Mouse (Mus musculus): ENCODE data around the gene Olfr1020. TPM values are rescaled to one million over a fixed set of nuclear protein-coding genes. Genes with fewer than 3 reads are reported as not detected.

Gene Olfr1020
- not detected in 2 replicates for polyA plus RNA-seq (2012; rRNA removed)

DNA sequence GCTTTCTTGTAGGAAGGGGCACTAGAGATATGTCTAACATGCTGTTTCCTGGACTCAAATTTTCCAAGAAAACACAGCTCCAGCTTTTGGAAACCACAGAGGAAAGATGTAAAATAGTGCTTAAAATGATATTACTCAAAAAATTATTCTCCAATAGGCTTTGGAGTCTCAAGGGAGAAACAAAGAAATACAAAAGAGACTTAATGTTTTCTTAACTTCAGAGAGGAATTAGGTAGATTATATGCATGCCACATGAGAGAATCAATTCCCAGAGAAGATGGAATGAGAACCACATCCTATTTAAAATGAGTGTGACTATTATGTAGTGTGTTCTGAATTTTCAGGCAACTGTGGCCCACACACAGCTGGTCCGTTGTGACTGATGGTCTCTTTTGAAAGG, at the start of gene Olfr1020:
TSS of gene Olfr1020 (plus strand) at position 301 of the 400 bp plus-strand sequence.
- TF ChIP-seq POLR2A (IDR thresholded peaks at IDR 0.05; ENCODE audit: borderline replicate concordance, extremely low read depth, low read depth, low read length) (no peak), CTCF (IDR thresholded peaks at IDR 0.05; ENCODE audit: insufficient read depth, low read length) (no peak)
- 88% methylated on average over 1 of the region's 1 CpGs for WGBS
- H3K4me3 ChIP-seq (replicated peaks; ENCODE audit: extremely low read depth, low read depth, low read length), result no peak within 1 kb of the TSS
- no peak for DNase-seq
- H3K4me1 ChIP-seq (ENCODE audit: control insufficient read depth, insufficient read depth, low read length), result no peaks in the 10 kb centered on the region

DNA sequence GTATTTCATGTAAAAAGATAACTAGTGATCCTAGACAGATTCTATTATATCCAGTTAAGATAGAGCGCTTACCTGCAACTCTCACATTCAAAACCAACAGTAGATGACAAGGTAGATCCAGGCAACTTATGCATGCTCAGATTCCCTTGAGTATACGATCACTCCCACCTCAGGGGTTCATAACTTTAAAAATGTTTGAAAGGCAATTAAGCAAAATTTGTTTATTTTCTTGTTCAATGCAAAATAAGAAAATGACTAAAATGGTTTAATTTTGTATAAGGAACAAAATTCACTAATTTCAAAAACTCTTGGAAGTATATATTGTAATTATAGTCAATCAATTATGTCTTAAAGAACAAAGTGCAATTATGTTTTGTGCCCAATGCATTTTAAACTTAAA, 44.4 kb upstream of the Olfr1020 start, which contains the start of gene Olfr1016:
TSS of gene Olfr1016 (minus strand) at position 101 of the 400 bp plus-strand sequence.
- 88% methylated on average over 2 of the region's 2 CpGs for WGBS
- no peaks in the 10 kb centered on the region for H3K4me1 ChIP-seq (ENCODE audit: control insufficient read depth, insufficient read depth, low read length)
- no peak for DNase-seq
- no peak for TF ChIP-seq POLR2A (IDR thresholded peaks at IDR 0.05; ENCODE audit: borderline replicate concordance, extremely low read depth, low read depth, low read length)
- TF ChIP-seq CTCF (IDR thresholded peaks at IDR 0.05; ENCODE audit: insufficient read depth, low read length), result no peak
- H3K4me3 ChIP-seq (replicated peaks; ENCODE audit: extremely low read depth, low read depth, low read length), result no peak within 1 kb of the TSS

DNA sequence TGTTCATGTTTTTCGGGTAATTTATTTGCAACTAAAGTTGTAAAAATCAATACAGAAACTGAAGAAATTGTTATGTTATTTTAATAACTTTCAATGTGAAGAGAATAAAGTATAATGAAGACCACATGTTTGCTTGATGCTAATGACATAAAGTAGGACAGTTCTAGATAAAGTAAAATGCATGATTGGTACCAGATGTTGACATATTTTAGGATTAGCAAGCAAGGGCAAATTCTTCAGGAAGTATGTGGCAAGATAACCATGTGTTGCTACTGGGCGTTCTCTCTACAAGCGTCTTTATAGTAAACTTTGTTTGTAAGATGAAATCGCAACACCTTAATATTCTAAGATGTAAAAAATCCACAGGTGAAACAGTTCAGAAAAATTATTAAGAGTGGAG, 42.3 kb upstream of the Olfr1020 start:
- DNase-seq, result no peak
- no peak overlapping the region for H3K4me3 ChIP-seq (replicated peaks; ENCODE audit: extremely low read depth, low read depth, low read length)
- 73% methylated on average over 4 of the region's 4 CpGs for WGBS
- no peak for TF ChIP-seq POLR2A (IDR thresholded peaks at IDR 0.05; ENCODE audit: borderline replicate concordance, extremely low read depth, low read depth, low read length)
- TF ChIP-seq CTCF (IDR thresholded peaks at IDR 0.05; ENCODE audit: insufficient read depth, low read length), result no peak
- H3K4me1 ChIP-seq (ENCODE audit: control insufficient read depth, insufficient read depth, low read length), result no peaks in the 10 kb centered on the region

DNA sequence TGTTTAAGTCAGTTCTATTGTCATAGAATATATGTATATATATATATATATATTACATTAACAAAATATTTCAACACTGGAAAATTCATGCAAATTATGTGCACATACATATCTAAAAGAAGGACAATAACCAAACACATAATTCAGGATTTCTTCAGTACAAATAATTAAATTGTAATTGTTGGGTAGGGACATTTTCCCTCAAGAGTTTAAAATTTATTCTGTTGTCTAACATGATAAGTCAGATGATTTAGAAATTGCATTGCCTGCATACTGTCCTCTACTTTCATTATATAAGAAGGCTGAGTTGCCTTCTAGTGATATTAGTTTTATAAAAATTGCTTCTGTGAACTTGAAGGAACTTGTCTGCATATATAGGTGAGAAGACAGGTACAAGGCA, 28.7 kb upstream of the Olfr1020 start, which contains the start of gene Olfr1018:
TSS of gene Olfr1018 (plus strand) at position 301 of the 400 bp plus-strand sequence.
- DNase-seq, result no peak
- TF ChIP-seq CTCF (IDR thresholded peaks at IDR 0.05; ENCODE audit: insufficient read depth, low read length) (no peak), POLR2A (IDR thresholded peaks at IDR 0.05; ENCODE audit: borderline replicate concordance, extremely low read depth, low read depth, low read length) (no peak)
- H3K4me1 ChIP-seq (ENCODE audit: control insufficient read depth, insufficient read depth, low read length), result no peaks in the 10 kb centered on the region
- no peak within 1 kb of the TSS for H3K4me3 ChIP-seq (replicated peaks; ENCODE audit: extremely low read depth, low read depth, low read length)

DNA sequence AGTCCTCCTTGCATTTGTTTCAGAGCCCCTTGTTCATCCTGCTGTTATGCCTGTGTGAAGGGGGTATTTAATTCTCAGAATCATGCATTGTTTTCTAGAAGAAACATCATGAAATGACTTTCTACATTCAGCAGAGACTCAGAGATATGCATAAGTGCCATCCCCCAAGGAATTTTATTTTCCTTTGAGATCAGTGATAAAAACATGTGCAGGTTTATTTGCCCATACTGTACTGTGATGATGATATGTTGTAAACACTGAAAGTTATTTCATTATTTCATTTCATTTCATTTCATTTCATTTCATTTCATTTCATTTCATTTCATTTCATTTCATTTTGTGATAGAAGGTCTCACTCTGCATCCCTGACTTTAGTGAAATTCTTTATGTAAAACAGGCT, 1.4 kb upstream of the Olfr1020 start, which contains the start of gene Olfr1019:
TSS of gene Olfr1019 (minus strand) at position 101 of the 400 bp plus-strand sequence.
- Histone ChIP-seq H3K4me3 (replicated peaks; ENCODE audit: extremely low read depth, low read depth, low read length) (no peak within 1 kb of the TSS), H3K4me1 (ENCODE audit: control insufficient read depth, insufficient read depth, low read length) (no peaks in the 10 kb centered on the region)
- no peak for DNase-seq
- TF ChIP-seq CTCF (IDR thresholded peaks at IDR 0.05; ENCODE audit: insufficient read depth, low read length) (no peak), POLR2A (IDR thresholded peaks at IDR 0.05; ENCODE audit: borderline replicate concordance, extremely low read depth, low read depth, low read length) (no peak)

DNA sequence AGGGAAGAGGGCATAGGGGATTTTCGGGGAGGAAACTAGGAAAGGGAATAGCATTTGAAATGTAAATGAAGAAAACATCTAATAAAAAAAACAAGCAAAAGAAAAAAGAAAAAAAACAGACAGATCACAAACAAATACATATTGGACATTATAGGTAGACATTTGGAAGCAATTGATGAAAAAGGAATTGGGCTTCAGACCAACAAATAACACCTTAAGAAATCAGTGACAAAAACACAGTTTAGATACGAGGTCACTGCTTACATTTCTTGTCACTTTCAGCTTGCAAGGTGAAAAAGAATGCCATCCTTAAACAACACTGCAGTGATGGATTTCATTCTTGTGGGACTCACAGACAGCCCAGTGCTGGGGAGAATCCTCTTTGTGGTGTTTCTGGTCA, 21.5 kb downstream of the Olfr1020 start, which contains the start of gene Olfr1022:
TSS of gene Olfr1022 (plus strand) at position 301 of the 400 bp plus-strand sequence.
- DNase-seq, result no peak
- TF ChIP-seq POLR2A (IDR thresholded peaks at IDR 0.05; ENCODE audit: borderline replicate concordance, extremely low read depth, low read depth, low read length) (no peak), CTCF (IDR thresholded peaks at IDR 0.05; ENCODE audit: insufficient read depth, low read length) (no peak)
- Histone ChIP-seq H3K4me1 (ENCODE audit: control insufficient read depth, insufficient read depth, low read length) (no peaks in the 10 kb centered on the region), H3K4me3 (replicated peaks; ENCODE audit: extremely low read depth, low read depth, low read length) (no peak within 1 kb of the TSS)
- 35% methylated on average over 2 of the region's 2 CpGs for WGBS

DNA sequence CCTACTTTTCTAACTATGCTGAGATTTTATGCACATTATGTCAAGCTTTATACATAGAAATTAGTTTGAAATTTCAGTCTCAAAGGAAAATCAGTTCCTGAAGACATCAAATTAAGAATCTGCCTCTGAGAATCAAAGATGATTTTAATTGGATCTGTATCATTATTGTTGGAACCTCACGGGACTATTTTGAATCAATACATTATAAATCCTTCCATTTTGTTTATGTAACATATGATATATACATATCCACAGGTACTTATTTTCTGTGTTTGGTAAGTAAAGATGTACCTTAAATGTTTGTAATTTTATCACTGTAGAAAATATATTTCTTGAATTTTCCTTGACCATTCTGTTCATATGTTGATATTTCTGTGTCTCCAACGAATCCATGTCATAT, 38.5 kb downstream of the Olfr1020 start, which contains the start of gene Olfr1023:
TSS of gene Olfr1023 (plus strand) at position 301 of the 400 bp plus-strand sequence.
- Histone ChIP-seq H3K4me1 (ENCODE audit: control insufficient read depth, insufficient read depth, low read length) (no peaks in the 10 kb centered on the region), H3K4me3 (replicated peaks; ENCODE audit: extremely low read depth, low read depth, low read length) (no peak within 1 kb of the TSS)
- TF ChIP-seq CTCF (IDR thresholded peaks at IDR 0.05; ENCODE audit: insufficient read depth, low read length) (no peak), POLR2A (IDR thresholded peaks at IDR 0.05; ENCODE audit: borderline replicate concordance, extremely low read depth, low read depth, low read length) (no peak)
- 58% methylated on average over 2 of the region's 2 CpGs for WGBS
- DNase-seq, result no peak

Other genes starting within 250 kb of the Olfr1020 start
- not detected in 2 replicates for gene Olfr1000, start 235.1 kb upstream of the Olfr1020 start, polyA plus RNA-seq (2012; rRNA removed)
- gene Olfr1002, start 196.3 kb upstream of the Olfr1020 start, polyA plus RNA-seq (2012; rRNA removed), result not detected in 2 replicates
- gene Olfr154, start 182.6 kb upstream of the Olfr1020 start, polyA plus RNA-seq (2012; rRNA removed), result not detected in 2 replicates
- not detected in 2 replicates for gene Olfr1006, start 168.3 kb upstream of the Olfr1020 start, polyA plus RNA-seq (2012; rRNA removed)
- not detected in 2 replicates for gene Olfr1008, start 157.6 kb upstream of the Olfr1020 start, polyA plus RNA-seq (2012; rRNA removed)
- gene Olfr1009, start 131.6 kb upstream of the Olfr1020 start, polyA plus RNA-seq (2012; rRNA removed), result not detected in 2 replicates
- gene Olfr1012, start 84.3 kb upstream of the Olfr1020 start, polyA plus RNA-seq (2012; rRNA removed), result not detected in 2 replicates
- gene Olfr1013, start 79.9 kb upstream of the Olfr1020 start, polyA plus RNA-seq (2012; rRNA removed), result not detected in 2 replicates
- gene Olfr1014, start 74.3 kb upstream of the Olfr1020 start, polyA plus RNA-seq (2012; rRNA removed), result not detected in 2 replicates
- gene Olfr1015, start 65.0 kb upstream of the Olfr1020 start, polyA plus RNA-seq (2012; rRNA removed), result not detected in 2 replicates
- not detected in 2 replicates for gene Olfr1016, start 44.5 kb upstream of the Olfr1020 start, polyA plus RNA-seq (2012; rRNA removed)
- not detected in 2 replicates for gene Olfr1018, start 28.6 kb upstream of the Olfr1020 start, polyA plus RNA-seq (2012; rRNA removed)
- not detected in 2 replicates for gene Olfr1019, start 1.5 kb upstream of the Olfr1020 start, polyA plus RNA-seq (2012; rRNA removed)
- gene Olfr1022, start 21.6 kb downstream of the Olfr1020 start, polyA plus RNA-seq (2012; rRNA removed), result not detected in 2 replicates
- gene Olfr1023, start 38.6 kb downstream of the Olfr1020 start, polyA plus RNA-seq (2012; rRNA removed), result not detected in 2 replicates
- gene Olfr1024, start 58.0 kb downstream of the Olfr1020 start, polyA plus RNA-seq (2012; rRNA removed), result not detected in 2 replicates
- gene Olfr1025-ps1, start 68.2 kb downstream of the Olfr1020 start, polyA plus RNA-seq (2012; rRNA removed), result not detected in 2 replicates
- not detected in 2 replicates for gene Olfr1026, start 74.5 kb downstream of the Olfr1020 start, polyA plus RNA-seq (2012; rRNA removed)
- not detected in 2 replicates for gene Olfr1028, start 103.4 kb downstream of the Olfr1020 start, polyA plus RNA-seq (2012; rRNA removed)
- gene Olfr1029, start 126.9 kb downstream of the Olfr1020 start, polyA plus RNA-seq (2012; rRNA removed), result not detected in 2 replicates
- not detected in 2 replicates for gene Olfr1030, start 132.2 kb downstream of the Olfr1020 start, polyA plus RNA-seq (2012; rRNA removed)
- not detected in 2 replicates for gene Olfr1031, start 143.3 kb downstream of the Olfr1020 start, polyA plus RNA-seq (2012; rRNA removed)
- gene Olfr1032, start 158.5 kb downstream of the Olfr1020 start, polyA plus RNA-seq (2012; rRNA removed), result not detected in 2 replicates
- 0.36 and 0.45 TPM in 2 replicates for gene Olfr1033, start 173.6 kb downstream of the Olfr1020 start, polyA plus RNA-seq (2012; rRNA removed)
- gene Olfr1034, start 198.8 kb downstream of the Olfr1020 start, polyA plus RNA-seq (2012; rRNA removed), result 0.07 and 0.09 TPM in 2 replicates
- not detected in 2 replicates for gene Olfr1036, start 227.0 kb downstream of the Olfr1020 start, polyA plus RNA-seq (2012; rRNA removed)
- not detected in 2 replicates for gene Olfr1037, start 240.4 kb downstream of the Olfr1020 start, polyA plus RNA-seq (2012; rRNA removed)